Mouse (Mus musculus) brain, adult 2 months (tissue): ENCODE data around the gene Sgk1.
A peak's percentile ranks its signal among the peaks of the same experiment; 100 is the strongest.
"Not testable (repeated sequence)": the region's sequence is repeated elsewhere in the genome, so short reads cannot be mapped to it uniquely, and the experiment has no call there.

Experiments used
- DNase-seq: peaks from one replicate; pipeline ENCODE4 v3.0.0; 2011; ENCODE audit warnings: low read depth, low spot score

Sgk1 gene

DNA sequence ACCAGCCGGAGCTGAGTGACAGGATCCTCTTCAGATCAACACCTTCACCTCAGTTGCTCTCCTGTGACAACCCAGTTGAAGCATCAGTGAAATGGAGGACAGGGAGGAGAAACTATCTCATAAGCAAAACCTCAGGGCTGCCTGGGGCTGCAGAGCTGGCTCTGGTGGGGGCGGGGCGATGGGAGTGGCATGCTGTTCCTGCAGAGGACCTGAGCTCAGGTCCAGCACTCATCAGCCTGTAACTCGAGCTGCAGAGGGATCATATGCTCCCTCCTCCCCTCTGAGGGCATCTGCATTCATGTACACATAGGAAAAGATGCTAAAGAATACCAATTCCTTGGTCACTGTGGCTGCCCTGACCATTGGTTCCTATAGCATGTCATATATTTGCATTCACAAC lies 15.5 kb upstream of the Sgk1 start:
- DNase-seq = no peak

DNA sequence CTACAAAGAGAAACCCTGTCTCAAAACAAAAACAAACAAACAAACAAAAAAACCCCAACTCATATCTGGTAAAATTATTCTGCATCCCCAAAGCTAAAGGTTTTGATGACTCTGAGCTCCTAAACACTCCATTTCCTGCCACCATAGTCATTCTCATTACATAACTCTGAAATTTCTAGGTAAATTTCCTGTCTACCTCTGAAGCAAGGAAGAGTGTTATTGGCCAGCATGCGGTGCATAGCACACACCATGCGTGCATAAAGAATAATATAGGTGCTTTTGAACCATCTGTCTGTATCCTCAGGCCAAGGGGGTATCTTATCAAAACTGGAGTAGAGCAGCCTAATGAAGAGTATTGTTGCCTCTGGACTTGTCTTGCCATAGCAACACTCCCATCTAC lies 13.8 kb upstream of the Sgk1 start:
- DNase-seq = no peak

DNA sequence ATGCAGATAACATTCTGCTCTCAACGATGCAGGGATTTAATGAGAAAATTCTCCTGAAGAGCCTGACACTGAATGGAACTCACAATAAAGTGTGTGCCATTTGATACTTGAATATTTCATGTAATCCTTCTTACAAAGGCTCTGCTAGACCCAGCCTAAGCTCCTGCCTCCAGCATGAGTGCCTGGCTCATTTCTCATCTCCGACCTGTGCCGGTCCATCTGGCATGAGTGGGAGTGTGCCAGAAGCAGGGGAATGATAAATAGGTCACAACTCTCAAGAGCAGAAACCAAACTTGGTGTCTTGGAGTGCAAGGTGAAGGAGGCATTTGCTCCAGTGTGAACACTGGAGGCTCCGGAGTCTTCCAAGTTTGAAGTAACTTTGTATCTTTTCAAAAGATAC lies 13.4 kb upstream of the Sgk1 start:
- peak; percentile 96 for DNase-seq

DNA sequence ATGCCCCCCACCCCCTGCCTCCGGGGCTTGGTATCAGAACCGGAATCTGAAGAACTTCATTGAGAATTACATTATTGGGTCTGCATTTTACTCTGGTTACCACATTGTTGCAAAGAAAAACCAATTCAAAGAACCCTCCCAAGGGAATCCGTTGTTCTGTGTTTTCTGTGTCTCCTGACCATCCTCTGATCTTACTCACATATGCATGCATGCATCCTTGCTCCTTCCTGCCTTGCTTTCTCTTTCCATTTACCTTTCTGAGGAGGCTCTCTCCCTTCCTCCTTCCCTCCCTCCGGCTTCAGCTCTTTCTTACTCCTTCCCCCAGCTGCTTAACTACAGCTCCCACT lies 174 bp upstream of the Sgk1 start:
- no peak for DNase-seq

DNA sequence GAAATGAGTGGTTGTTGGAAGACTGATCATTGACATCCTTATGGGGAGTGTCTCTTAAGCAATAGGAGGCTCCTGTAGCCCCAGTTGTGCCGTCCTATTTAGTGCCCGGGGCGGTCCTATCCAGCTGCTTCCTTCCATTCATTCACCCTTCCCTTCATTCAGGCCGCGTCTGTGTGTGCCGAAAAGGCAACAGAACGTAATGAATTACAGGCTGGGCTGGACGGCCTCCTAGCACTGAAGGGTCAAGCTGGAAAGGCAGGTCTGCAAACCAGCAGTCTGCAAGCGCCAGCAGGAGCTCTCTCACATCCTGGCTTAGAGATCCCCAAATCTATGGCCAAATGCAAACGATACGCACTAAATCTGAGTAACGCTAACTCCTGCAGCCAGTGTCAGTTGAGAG lies 1.6 kb downstream of the Sgk1 start:
- DNase-seq = peak; percentile 82

DNA sequence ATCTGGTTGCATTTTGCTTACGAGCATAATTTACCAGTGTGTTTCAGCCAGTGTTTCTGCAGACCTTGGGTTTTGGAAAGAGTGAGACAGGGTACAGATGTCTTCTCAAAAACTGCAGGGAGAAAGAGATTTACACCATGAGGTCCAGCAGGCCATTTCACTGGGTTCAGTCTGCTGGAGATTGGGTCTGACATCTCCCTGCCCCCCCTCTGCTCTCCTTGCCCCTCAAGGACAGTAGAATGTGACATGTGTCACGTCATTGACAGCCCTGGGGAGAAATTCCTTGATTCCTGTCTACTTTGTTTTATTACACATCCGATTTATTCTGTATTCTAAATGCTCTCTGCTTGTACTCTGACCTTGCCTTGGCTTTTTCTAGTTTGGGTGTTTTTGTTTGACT lies 2.5 kb downstream of the Sgk1 start:
- DNase-seq = no peak

DNA sequence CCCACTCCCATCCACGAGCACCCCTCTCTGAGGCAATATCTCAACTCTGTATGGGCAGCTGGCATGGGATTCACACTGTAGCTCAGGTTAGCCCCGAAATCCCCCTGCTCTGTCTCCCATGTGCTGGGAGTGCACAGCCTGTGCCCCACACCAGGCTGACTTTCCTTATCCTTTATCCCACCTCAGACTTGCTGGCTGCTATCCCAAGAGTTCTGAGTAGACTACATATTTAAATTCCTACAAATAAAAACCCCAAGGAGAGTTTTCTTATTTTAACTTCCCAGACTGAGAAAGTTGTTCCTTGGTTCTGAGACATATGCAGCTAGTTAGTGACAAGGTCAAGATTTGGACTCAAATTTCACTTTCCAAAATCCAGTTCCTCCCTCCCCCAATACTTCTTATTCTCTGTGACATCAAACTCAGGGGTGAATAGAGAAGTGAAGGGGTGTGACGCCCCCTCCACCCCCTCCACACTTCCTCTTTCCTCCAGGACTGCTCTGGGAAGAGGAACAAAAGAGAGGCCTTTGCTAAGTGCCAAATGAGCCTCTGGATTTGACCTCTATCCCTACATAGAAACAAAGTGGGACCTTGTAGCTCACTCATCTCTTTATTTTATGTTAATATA lies 7.3 kb downstream of the Sgk1 start:
- DNase-seq = no peak

DNA sequence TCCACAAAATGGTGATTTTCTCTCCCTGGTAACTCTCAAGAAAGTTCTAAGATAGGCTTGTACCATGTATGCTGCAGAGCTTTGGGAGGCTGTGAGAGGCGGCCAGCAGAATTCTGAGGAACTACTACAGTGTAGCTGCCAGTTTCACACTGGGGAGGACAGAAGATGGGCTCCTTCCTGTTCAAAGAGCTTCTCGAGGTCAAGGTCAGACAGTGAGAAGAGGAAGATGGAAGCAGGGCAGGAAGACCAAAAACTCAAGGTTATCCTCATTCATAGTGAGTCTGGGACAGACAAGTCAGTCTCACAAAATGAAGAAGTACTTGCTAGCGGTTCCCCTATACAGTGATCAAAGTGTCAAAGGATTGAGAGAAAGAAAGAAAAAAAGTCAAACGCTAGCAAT lies 8.3 kb downstream of the Sgk1 start:
- DNase-seq = no peak

DNA sequence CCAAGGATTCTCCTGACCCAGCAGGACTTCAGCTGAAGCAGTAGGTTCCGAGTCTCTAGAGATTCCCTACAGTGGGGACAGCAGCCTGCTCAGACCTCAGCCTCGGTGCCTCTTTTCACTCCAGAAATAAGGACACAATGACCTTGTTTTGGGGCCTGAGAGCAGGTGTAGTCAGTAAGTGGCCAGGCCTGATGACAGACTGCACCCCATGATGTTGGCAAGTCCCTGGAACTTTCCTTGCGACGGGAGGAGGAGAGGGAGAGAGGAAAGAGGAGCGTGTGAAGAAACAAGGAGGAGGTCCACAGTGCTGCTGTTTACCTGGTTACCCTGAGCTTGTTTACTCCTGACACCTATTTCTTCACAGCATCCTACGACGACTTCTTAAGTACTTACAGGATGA lies 9.5 kb downstream of the Sgk1 start:
- DNase-seq = peak; percentile 96

DNA sequence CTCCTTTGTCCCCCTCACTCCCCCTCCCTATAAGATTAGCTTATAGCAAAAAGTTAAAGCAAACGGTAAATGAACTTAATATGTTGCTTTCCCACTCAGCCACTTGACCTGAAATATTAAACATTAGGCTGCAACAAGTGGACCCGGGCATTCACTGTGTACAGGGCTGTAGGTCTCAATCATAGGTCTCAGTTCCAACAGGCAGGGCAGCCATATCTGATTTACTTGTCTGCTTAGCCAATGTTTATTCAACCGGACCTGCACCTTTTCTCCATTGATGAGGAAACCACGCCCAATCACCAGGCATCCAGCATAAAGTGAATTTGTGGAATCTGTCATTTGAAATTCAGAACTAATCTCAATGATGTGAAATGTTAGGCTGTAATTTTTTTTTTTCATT lies 10.1 kb downstream of the Sgk1 start:
- DNase-seq = no peak

DNA sequence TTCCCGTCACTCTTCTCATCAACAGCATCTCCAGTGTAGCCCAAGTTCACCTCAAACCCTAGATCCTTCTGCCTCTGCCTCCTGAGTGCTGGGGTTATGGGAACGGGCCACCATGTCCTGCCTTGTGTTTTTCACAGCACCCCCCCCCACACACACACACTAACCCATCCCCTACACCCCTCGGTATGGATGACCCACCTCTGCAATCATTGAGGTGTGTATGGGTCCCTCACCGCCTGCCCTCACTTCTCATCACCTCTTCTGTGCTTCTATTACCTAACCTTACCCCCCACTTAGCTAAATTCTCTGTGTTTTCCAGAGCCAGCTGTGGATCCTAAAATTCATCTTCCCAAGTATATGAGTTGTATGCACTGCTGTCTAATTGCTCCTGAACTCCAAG lies 16.4 kb downstream of the Sgk1 start:
- DNase-seq = no peak

DNA sequence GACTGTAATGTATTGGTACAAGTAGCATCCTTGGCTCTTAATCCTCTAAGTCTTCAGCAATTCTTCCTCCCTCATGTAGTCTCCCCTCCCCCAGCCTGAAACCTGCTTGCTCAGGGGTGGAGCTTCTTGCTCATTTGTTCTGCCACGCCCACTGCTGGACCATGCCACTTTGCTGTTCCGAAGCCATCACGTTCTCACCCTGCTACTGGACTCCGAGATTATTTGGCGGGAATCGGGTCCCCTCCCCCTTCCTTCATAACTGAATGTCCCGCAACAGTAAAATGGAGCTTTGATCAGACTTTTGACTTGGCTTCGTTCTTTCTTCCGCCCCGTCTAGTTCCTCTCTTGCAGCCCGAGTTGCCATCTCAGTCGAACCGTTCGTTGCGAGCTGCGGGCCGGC lies 16.9 kb downstream of the Sgk1 start:
- not testable (repeated sequence) for DNase-seq

DNA sequence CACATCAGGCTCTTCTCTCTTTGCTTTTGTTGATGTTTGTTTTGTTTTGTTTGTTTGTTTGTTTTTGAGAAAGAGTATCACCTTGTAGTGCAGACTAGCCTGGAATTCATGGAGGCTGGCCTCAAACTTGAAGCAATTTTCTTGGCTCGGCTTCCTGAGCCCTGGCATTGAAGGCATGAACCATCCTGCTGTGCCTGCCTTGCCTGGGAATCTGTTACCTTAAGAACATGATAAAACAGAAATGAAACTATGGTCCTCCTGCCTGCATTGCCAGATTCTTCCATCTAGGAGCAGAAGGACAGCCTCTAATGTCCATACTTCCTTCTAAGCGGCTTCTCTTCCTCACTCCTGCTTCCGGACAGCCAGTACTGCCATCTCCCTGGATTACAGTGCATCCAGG lies 17.4 kb downstream of the Sgk1 start:
- DNase-seq = peak; percentile 80

DNA sequence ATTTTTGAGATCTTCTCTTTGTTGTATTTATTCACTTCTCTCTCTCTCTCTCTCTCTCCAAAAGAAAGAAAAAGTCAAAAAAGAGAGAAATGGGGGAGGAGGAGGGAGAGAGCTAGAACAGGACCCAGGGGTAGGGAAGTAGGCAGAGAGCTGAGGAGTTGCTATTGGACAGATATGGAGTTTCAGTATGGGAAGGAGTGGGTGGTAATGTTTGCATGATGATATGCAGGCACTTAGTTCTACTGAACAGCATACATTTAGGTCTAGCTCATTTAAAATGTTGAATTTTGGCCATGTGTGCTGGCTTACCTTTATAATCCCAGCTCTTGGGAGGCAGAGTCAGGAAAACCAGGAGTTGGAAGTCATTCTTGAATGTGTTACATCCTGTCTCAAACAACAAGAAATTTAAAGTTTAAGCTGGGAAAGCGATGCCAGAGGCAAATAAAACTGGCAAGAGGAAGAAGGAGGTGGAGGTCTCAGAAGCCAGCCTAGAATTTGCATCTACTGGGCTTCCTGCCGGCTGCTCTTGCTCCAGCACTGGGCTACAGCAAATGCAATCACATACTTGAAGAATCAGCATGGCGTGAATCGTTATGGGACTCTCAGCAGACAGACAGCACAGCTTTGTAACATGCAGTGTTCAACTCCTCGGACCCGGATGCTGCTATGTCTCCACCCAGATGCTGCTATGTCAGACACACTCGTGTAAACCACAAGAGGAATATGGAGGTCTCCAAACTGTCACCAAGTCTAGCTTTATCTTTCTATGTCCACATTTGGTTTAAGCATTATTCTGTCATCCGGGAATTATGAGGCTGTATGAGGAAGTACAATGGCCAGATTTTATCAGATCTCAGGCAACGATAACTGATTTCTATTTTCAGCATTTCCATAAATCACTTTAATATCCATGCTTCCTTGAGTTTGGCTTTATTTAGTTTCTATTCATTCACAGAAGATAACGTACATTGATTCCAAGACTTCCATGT lies 20.5 kb downstream of the Sgk1 start:
- no peak for DNase-seq

DNA sequence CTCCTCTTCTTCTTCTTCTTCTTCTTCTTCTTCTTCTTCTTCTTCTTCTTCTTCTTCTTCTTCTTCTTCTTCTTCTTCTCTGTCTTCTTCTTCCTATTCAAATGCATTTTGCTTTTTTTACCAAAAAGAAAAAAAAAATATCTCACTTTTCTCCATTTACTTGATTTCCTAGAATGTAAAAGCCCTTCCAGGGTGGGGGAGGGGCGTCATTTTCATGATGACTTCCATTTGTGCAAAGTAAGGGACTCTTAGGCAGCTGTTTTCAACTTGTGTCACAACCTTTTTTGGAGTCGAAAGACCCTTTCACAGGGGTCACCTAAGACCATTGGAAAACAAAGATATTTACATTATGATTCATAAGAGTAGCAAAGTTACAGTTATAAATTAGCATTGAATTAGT lies 22.2 kb downstream of the Sgk1 start:
- no peak for DNase-seq

DNA sequence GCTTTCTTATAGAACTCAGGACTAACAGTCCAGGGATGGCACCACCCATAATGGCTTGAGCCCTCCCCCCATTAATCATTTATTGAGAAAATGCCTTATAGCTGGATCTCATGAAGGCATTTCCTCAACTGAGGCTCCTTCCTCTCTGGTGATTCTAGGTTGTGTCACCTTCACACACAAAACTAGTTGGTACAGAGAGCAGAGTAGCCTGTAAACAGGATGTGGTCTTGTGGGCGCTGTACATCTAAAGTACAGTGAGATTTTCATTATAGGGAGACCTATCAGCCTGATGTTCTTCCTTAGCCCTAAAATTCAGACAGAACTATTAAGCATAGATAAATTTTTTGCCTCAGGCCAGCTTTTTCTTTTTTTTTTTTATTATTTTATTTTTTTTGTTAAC lies 23.6 kb downstream of the Sgk1 start:
- DNase-seq = no peak

DNA sequence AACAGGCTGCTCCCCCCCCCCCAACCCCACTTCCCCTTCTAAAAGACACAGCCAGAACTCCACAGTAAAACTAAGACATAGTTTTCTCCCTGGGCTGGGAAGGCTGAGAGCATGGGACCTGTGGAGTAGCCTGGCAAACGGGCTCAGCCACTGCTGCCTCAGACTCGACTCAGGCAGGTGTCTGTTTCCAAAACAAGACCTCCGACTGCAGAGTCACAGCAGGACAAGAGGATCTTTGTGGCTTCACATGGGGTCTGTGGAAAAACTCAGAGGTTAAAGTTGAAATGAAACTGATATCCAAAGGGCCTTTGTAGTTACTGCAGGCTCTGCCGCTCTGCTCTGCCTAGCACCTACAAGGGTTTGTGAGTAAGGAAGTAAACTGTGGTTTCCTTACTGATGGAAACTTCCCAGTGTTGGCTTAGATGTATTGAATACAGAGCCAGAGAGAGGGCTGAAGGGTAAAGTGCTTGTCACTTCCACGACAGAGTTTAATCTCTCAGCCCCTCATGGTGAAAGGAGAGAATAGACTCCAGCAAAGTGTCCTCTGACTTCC lies 25.0 kb downstream of the Sgk1 start:
- no peak for DNase-seq

DNA sequence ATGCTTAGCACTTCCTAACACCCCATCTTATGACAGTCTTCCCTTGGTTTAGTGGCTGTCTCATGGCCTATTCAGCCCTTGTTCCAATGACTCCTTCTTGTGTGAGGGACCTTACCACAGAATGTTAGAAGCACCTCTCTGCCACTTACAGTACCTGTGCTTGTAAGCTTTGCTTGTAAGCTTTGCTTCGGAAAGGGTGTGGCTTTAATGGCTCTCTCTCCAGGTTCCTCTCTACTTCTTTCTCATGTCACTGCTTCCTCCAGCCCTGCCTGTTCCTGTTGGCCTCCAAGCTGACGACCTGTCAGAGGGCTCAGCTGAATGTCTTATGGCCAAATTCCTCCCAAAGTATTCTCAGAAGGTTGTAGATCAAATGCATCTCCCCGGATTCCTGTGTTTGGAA lies 25.8 kb downstream of the Sgk1 start:
- DNase-seq = no peak

DNA sequence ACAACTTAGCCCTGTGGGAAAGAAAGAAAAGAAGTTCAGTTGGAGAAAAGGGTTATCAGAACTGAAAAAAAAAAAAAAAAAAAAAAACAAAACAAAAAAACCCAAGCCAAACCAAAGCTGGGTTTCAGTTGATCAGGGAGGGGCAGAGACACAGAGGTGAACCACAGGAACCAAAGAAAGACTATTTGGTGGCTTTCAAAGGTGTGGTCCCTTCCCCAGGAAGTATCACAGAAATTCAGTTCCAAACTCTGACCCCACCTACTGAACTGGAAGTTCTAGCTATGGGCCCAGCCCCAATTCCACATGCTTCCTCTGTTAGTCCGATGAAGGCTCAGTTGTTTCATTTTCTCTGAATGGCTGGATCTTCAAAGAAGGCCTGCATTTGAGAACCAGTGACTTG lies 26.7 kb downstream of the Sgk1 start:
- no peak for DNase-seq

DNA sequence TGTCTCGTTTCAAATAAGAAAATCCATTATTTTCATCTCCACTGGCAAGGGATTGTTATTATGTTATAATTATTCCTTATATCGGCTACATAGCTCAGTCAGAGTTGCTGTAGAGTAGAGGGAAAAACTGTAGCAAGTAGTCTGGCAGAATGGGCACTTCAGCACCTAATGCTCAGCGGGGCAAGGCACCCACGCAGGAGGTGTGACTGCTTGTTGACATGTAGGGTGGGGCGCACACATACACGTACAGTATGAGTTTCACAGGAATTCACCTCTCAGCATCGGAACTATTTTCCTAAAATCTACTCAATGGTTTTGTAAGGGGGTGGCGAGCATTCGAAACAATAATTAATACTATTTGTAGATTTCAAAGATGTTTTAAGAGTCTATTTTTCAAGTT lies 28.4 kb downstream of the Sgk1 start:
- no peak for DNase-seq

DNA sequence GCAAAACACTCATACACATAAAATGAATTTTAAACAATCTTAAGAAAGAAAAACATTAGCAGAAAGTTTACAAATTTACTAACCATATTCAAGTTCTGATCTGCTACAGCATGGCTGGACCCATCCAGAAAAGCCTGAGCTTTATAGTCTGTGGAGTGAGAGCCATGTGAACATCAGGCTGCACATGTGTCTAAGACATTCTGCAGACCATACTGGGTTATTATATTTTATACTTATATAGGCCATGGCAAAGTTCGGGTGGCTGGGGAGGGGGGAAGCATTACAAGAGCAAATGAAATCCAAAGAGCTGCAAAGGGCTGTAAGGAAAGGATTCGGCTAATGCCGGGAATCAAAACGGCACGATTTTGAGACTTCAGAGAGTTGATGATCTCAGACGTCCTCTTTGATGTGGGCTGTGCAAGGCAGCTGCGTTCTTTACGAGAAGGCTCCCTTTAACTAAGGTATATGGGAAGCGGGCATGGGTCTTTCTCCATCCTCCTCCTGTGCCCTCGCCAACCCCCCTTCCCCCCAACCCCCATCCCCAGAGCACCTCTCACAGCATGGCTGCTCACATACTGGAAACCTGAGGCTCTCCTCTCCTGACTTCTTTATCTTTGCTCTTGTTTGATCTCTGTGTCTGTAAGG lies 29.4 kb downstream of the Sgk1 start:
- DNase-seq = no peak

DNA sequence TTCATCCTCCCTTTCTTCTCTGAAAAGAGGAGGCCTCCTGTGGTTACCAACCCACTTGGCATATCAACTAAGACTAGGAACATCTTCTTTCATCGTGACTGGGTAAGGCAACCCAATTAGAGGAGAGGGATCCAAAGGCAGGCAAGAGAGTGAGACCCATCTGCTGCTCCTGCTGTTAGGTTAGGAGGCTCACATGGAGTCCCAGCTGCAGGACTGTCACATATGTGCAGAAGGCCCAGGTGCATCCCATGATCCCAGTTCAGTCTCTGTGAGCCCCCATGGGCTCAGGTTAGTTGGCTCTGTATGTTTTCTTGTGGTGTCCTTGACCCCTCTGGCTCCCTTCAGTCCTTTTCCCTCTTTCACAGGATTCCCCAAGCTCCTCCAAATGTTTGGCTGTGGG lies 32.8 kb downstream of the Sgk1 start:
- DNase-seq = no peak
